Mouse (Mus musculus): ENCODE data around the gene Cep152. TPM values are rescaled to one million over a fixed set of nuclear protein-coding genes. Genes with fewer than 3 reads are reported as not detected.

The Cep152 gene
- 2.0 TPM in 2 replicates for polyA plus RNA-seq (2012; rRNA removed)

DNA sequence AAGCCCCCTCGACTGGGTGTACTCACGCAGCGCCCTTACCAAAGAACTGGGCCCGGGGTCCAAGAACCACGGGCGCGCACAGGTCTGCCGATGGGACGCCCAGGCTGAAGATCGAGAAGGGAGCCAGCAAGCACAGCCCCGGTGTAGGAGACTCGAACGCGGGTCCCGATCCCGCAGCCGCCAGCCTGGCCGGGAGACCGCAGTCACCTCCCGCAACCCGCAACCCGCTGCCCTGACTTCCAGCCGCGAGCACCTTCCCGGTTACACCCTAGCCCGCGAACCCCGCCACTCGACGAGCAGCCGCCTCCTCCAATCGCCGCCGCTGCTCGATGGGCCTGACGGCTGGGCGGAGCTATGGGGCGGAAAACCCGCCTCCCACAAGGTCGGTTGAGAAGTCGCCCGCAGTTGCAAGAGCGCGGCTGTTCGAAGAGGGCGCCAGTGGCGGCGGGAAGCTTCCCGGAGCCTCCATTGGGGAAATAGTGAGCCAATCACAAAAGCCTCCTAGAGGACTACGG is at the start of gene Cep152:
Gene Cep152 (minus strand): TSS at position 277 of the 515 bp plus-strand sequence.
- Histone ChIP-seq H3K4me1 (ENCODE audit: control insufficient read depth, insufficient read depth, low read length) (no peaks in the 10 kb centered on the region), H3K27ac (ENCODE audit: insufficient read depth, low read length) (no peak within 1 kb of the TSS), H3K4me3 (ENCODE audit: insufficient read depth, low read length) (peak within 1 kb of the TSS; percentile 47)
- TF ChIP-seq CTCF (IDR thresholded peaks at IDR 0.05; ENCODE audit: extremely low read depth, insufficient read depth, low read length) (no peak), POLR2A (IDR thresholded peaks at IDR 0.05; ENCODE audit: extremely low read depth, insufficient read depth, low read length) (no peak)

GRCm38 (mm10) chr2:125672957-125673631 is 48.2 kb upstream of the Cep152 start, which contains the start of gene Eid1:
Eid1 (plus strand) TSS chr2:125673095.
- TF ChIP-seq POLR2A (IDR thresholded peaks at IDR 0.05; ENCODE audit: extremely low read depth, insufficient read depth, low read length) (peak; percentile 91), CTCF (IDR thresholded peaks at IDR 0.05; ENCODE audit: extremely low read depth, insufficient read depth, low read length) (no peak)
- Histone ChIP-seq H3K27ac (ENCODE audit: insufficient read depth, low read length) (peak within 1 kb of the TSS; percentile 80), H3K4me1 (ENCODE audit: control insufficient read depth, insufficient read depth, low read length) (peaks cover 5% of the 10 kb centered on the region; the same call in 1 of the 2 replicates), H3K4me3 (ENCODE audit: insufficient read depth, low read length) (peak within 1 kb of the TSS; percentile 87)

- Histone ChIP-seq H3K4me1 (ENCODE audit: control insufficient read depth, insufficient read depth, low read length) (peaks cover 5% of the 10 kb centered on the region; the same call in 1 of the 2 replicates), H3K27ac (ENCODE audit: insufficient read depth, low read length) (no peak overlapping the region), H3K4me3 (ENCODE audit: insufficient read depth, low read length) (peak overlapping the region; percentile 87)
- no peak for TF ChIP-seq CTCF (IDR thresholded peaks at IDR 0.05; ENCODE audit: extremely low read depth, insufficient read depth, low read length)
- TF ChIP-seq POLR2A (IDR thresholded peaks at IDR 0.05; ENCODE audit: extremely low read depth, insufficient read depth, low read length) = no peak
Measured at GRCm38 (mm10) chr2:125672568-125672956, 47.6 kb upstream of the Cep152 start.

GRCm38 (mm10) chr2:125670846-125671245 is 45.9 kb upstream of the Cep152 start:
- TF ChIP-seq CTCF (IDR thresholded peaks at IDR 0.05; ENCODE audit: extremely low read depth, insufficient read depth, low read length) = no peak
- no peak for TF ChIP-seq POLR2A (IDR thresholded peaks at IDR 0.05; ENCODE audit: extremely low read depth, insufficient read depth, low read length)
- Histone ChIP-seq H3K4me1 (ENCODE audit: control insufficient read depth, insufficient read depth, low read length) (peaks cover 5% of the 10 kb centered on the region; the same call in 1 of the 2 replicates), H3K27ac (ENCODE audit: insufficient read depth, low read length) (no peak overlapping the region), H3K4me3 (ENCODE audit: insufficient read depth, low read length) (no peak overlapping the region)

GRCm38 (mm10) chr2:125667721-125668120 is 42.8 kb upstream of the Cep152 start:
- no peak overlapping the region for H3K4me3 ChIP-seq (ENCODE audit: insufficient read depth, low read length)
- H3K4me1 ChIP-seq (ENCODE audit: control insufficient read depth, insufficient read depth, low read length) = no peaks in the 10 kb centered on the region
- no peak for TF ChIP-seq POLR2A (IDR thresholded peaks at IDR 0.05; ENCODE audit: extremely low read depth, insufficient read depth, low read length)
- H3K27ac ChIP-seq (ENCODE audit: insufficient read depth, low read length) = no peak overlapping the region

GRCm38 (mm10) chr2:125667184-125667583 is 42.3 kb upstream of the Cep152 start:
- TF ChIP-seq POLR2A (IDR thresholded peaks at IDR 0.05; ENCODE audit: extremely low read depth, insufficient read depth, low read length) (no peak), CTCF (IDR thresholded peaks at IDR 0.05; ENCODE audit: extremely low read depth, insufficient read depth, low read length) (no peak)
- Histone ChIP-seq H3K4me1 (ENCODE audit: control insufficient read depth, insufficient read depth, low read length) (no peaks in the 10 kb centered on the region), H3K27ac (ENCODE audit: insufficient read depth, low read length) (no peak overlapping the region), H3K4me3 (ENCODE audit: insufficient read depth, low read length) (no peak overlapping the region)

- H3K4me3 ChIP-seq (ENCODE audit: insufficient read depth, low read length) = no peak overlapping the region
- no peaks in the 10 kb centered on the region for H3K4me1 ChIP-seq (ENCODE audit: control insufficient read depth, insufficient read depth, low read length)
- no peak for TF ChIP-seq CTCF (IDR thresholded peaks at IDR 0.05; ENCODE audit: extremely low read depth, insufficient read depth, low read length)
- TF ChIP-seq POLR2A (IDR thresholded peaks at IDR 0.05; ENCODE audit: extremely low read depth, insufficient read depth, low read length) = no peak
- H3K27ac ChIP-seq (ENCODE audit: insufficient read depth, low read length) = no peak overlapping the region
Measured at GRCm38 (mm10) chr2:125666668-125667067, 41.8 kb upstream of the Cep152 start.

- Histone ChIP-seq H3K27ac (ENCODE audit: insufficient read depth, low read length) (no peak overlapping the region), H3K4me3 (ENCODE audit: insufficient read depth, low read length) (no peak overlapping the region), H3K4me1 (ENCODE audit: control insufficient read depth, insufficient read depth, low read length) (no peaks in the 10 kb centered on the region)
- TF ChIP-seq POLR2A (IDR thresholded peaks at IDR 0.05; ENCODE audit: extremely low read depth, insufficient read depth, low read length) = no peak
Measured at GRCm38 (mm10) chr2:125665909-125666308, 41.0 kb upstream of the Cep152 start.

GRCm38 (mm10) chr2:125665213-125665612 is 40.3 kb upstream of the Cep152 start:
- no peak overlapping the region for H3K4me3 ChIP-seq (ENCODE audit: insufficient read depth, low read length)
- no peak overlapping the region for H3K27ac ChIP-seq (ENCODE audit: insufficient read depth, low read length)
- no peaks in the 10 kb centered on the region for H3K4me1 ChIP-seq (ENCODE audit: control insufficient read depth, insufficient read depth, low read length)
- TF ChIP-seq POLR2A (IDR thresholded peaks at IDR 0.05; ENCODE audit: extremely low read depth, insufficient read depth, low read length) (no peak), CTCF (IDR thresholded peaks at IDR 0.05; ENCODE audit: extremely low read depth, insufficient read depth, low read length) (no peak)

GRCm38 (mm10) chr2:125662517-125662916 is 37.6 kb upstream of the Cep152 start:
- H3K4me3 ChIP-seq (ENCODE audit: insufficient read depth, low read length) = no peak overlapping the region
- no peaks in the 10 kb centered on the region for H3K4me1 ChIP-seq (ENCODE audit: control insufficient read depth, insufficient read depth, low read length)
- TF ChIP-seq POLR2A (IDR thresholded peaks at IDR 0.05; ENCODE audit: extremely low read depth, insufficient read depth, low read length) = no peak
- TF ChIP-seq CTCF (IDR thresholded peaks at IDR 0.05; ENCODE audit: extremely low read depth, insufficient read depth, low read length) = no peak
- H3K27ac ChIP-seq (ENCODE audit: insufficient read depth, low read length) = no peak overlapping the region

All from cortical plate, adult 2 months (tissue).